Comparison of ENCODE assay signal across 8 mouse cellular contexts in the genomic region with DNA sequence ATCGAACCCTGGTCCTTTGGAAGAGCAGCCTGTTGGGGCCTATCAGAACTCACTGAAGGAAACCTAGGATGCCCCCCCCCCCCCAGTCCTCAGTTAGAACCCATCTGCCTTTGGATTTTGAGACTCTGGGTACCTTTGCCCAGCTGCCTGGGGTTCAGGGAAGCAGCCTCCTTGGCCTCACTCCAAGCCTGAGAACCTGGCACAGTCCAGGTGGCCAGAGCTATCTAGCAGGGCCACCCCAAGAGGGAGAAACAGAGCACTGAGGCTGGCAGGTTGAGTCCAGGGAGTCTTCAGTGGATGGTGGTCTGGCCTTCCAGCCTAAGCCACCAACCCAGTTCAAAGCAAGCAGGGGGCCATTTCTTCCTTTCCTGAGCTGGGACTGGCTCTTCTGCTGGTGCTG.
DNase-seq lines count a peak whose midpoint lies in the region; ATAC-seq and TF ChIP-seq lines count a peak whose summit lies in the region.
"Had no signal": no experiment of that assay in that cellular context is flagged by ENCODE, and none has a peak within 500 bp of the region (broad histone marks: within the 10 kb centered on the region; RNA-seq: fewer than 3 reads in every experiment).

No protein-coding gene starts in this region.

- H3K4me1 ChIP-seq in intestine, embryonic 15.5 days (replicated peaks), result peaks cover 49% of the 10 kb centered on the region
- peaks cover 45% of the 10 kb centered on the region for H3K4me1 ChIP-seq in intestine, embryonic 16.5 days (ENCODE audit: control insufficient read depth, insufficient read depth, low read length)
- peaks cover 64% of the 10 kb centered on the region for H3K4me1 ChIP-seq in forebrain, embryonic 13.5 days
- peaks cover 47% of the 10 kb centered on the region for H3K4me1 ChIP-seq in hindbrain, embryonic 16.5 days (ENCODE audit: control insufficient read depth, insufficient read depth, low read depth, low read length)
- H3K4me1 ChIP-seq in midbrain, postnatal 0 days (ENCODE audit: insufficient read depth, low read length), result peaks cover 27% of the 10 kb centered on the region

- TF ChIP-seq CTCF in midbrain, postnatal 0 days (IDR thresholded peaks at IDR 0.05), result no peak

- 100% methylated on average over 1 of the region's 1 CpGs for WGBS in intestine, embryonic 15.5 days
- 100% methylated on average over 1 of the region's 1 CpGs for WGBS in intestine, embryonic 16.5 days
- 86% methylated on average over 1 of the region's 1 CpGs for WGBS in forebrain, embryonic 13.5 days
- WGBS in hindbrain, embryonic 16.5 days, result 85% methylated on average over 1 of the region's 1 CpGs
- WGBS in midbrain, postnatal 0 days, result 94% methylated on average over 1 of the region's 1 CpGs

- no peak overlapping the region for H3K4me2 ChIP-seq in intestine, embryonic 15.5 days (replicated peaks)
- no peak overlapping the region for H3K4me2 ChIP-seq in intestine, embryonic 16.5 days (ENCODE audit: low read depth, low read length)
- no peak overlapping the region for H3K4me2 ChIP-seq in forebrain, embryonic 13.5 days
- H3K4me2 ChIP-seq in hindbrain, embryonic 16.5 days (ENCODE audit: low read length), result no peak overlapping the region
- H3K4me2 ChIP-seq in midbrain, postnatal 0 days (ENCODE audit: low read depth, low read length, poor library complexity, severe bottlenecking), result no peak overlapping the region

- no peak for ATAC-seq in intestine, embryonic 15.5 days
- no peak for ATAC-seq in intestine, embryonic 16.5 days
- ATAC-seq in forebrain, embryonic 13.5 days, result no peak
- ATAC-seq in hindbrain, embryonic 16.5 days, result no peak
- no peak for ATAC-seq in midbrain, postnatal 0 days (ENCODE audit: low FRiP score)

- H3K9ac ChIP-seq in intestine, embryonic 15.5 days, result no peak overlapping the region
- no peak overlapping the region for H3K9ac ChIP-seq in intestine, embryonic 16.5 days (ENCODE audit: low read depth, low read length)
- H3K9ac ChIP-seq in forebrain, embryonic 13.5 days, result peak overlapping the region; percentile 38; the same call in 1 of the 2 replicates
- peak overlapping the region; percentile 41; the same call in 1 of the 2 replicates for H3K9ac ChIP-seq in hindbrain, embryonic 16.5 days (ENCODE audit: low read depth, low read length)
- H3K9ac ChIP-seq in midbrain, postnatal 0 days (replicated peaks; ENCODE audit: low read length, poor library complexity, severe bottlenecking), result 0 out of 2 replicates have a peak overlapping the region, but pooled peaks have one; percentile 24

- H3K4me3 ChIP-seq in intestine, embryonic 15.5 days (replicated peaks), result no peak overlapping the region
- H3K4me3 ChIP-seq in intestine, embryonic 16.5 days (ENCODE audit: low read length), result no peak overlapping the region
- no peak overlapping the region for H3K4me3 ChIP-seq in forebrain, embryonic 13.5 days
- H3K4me3 ChIP-seq in hindbrain, embryonic 16.5 days (ENCODE audit: low read length), result no peak overlapping the region
- H3K4me3 ChIP-seq in midbrain, postnatal 0 days (ENCODE audit: low read depth, low read length), result no peak overlapping the region
- H3K4me3 ChIP-seq: megakaryocyte, embryonic 14.5 days had no signal

- peak overlapping the region; percentile 78 for H3K27ac ChIP-seq in intestine, embryonic 15.5 days
- H3K27ac ChIP-seq in intestine, embryonic 16.5 days (ENCODE audit: low read length), result no peak overlapping the region
- peak overlapping the region; percentile 100 for H3K27ac ChIP-seq in forebrain, embryonic 13.5 days
- H3K27ac ChIP-seq in hindbrain, embryonic 16.5 days (ENCODE audit: low read depth, low read length), result peak overlapping the region; percentile 99
- H3K27ac ChIP-seq in midbrain, postnatal 0 days (ENCODE audit: low read depth, low read length), result peak overlapping the region; percentile 99

- no peak for DNase-seq in midbrain, postnatal 0 days (ENCODE audit: low spot score)
- DNase-seq in gastrocnemius, postnatal 4 days (ENCODE audit: low spot score in 2 of 2), result no peak
- no peak for DNase-seq in ovary, postnatal 10 days (ENCODE audit: low spot score)

- no peaks in the 10 kb centered on the region for H3K36me3 ChIP-seq in intestine, embryonic 15.5 days
- H3K36me3 ChIP-seq in intestine, embryonic 16.5 days (ENCODE audit: control insufficient read depth, insufficient read depth, low read length), result no peaks in the 10 kb centered on the region
- H3K36me3 ChIP-seq in forebrain, embryonic 13.5 days (ENCODE audit: poor library complexity, severe bottlenecking), result no peaks in the 10 kb centered on the region
- no peaks in the 10 kb centered on the region for H3K36me3 ChIP-seq in hindbrain, embryonic 16.5 days (ENCODE audit: control insufficient read depth, insufficient read depth, low read length)
- no peaks in the 10 kb centered on the region for H3K36me3 ChIP-seq in midbrain, postnatal 0 days (ENCODE audit: insufficient read depth, low read length)

- no peaks in the 10 kb centered on the region for H3K9me3 ChIP-seq in intestine, embryonic 15.5 days
- H3K9me3 ChIP-seq in intestine, embryonic 16.5 days (ENCODE audit: control insufficient read depth, low read length), result 0 out of 2 replicates have a peak, but pooled peaks cover 3% of the 10 kb centered on the region
- no peaks in the 10 kb centered on the region for H3K9me3 ChIP-seq in forebrain, embryonic 13.5 days (replicated peaks)
- no peaks in the 10 kb centered on the region for H3K9me3 ChIP-seq in hindbrain, embryonic 16.5 days (ENCODE audit: control insufficient read depth, low read length)
- H3K9me3 ChIP-seq in midbrain, postnatal 0 days (ENCODE audit: low read length), result no peaks in the 10 kb centered on the region
- H3K9me3 ChIP-seq: megakaryocyte, embryonic 14.5 days had no signal

- H3K27me3 ChIP-seq in intestine, embryonic 15.5 days (replicated peaks), result no peaks in the 10 kb centered on the region
- H3K27me3 ChIP-seq in intestine, embryonic 16.5 days (replicated peaks; ENCODE audit: control insufficient read depth, insufficient read depth, low read length), result no peaks in the 10 kb centered on the region
- no peaks in the 10 kb centered on the region for H3K27me3 ChIP-seq in forebrain, embryonic 13.5 days
- H3K27me3 ChIP-seq in hindbrain, embryonic 16.5 days (replicated peaks; ENCODE audit: control insufficient read depth, insufficient read depth, low read length), result no peaks in the 10 kb centered on the region
- H3K27me3 ChIP-seq in midbrain, postnatal 0 days (ENCODE audit: insufficient read depth, low read length), result no peaks in the 10 kb centered on the region

Comparison
In these comparisons a context has a peak if more than half of its experiments do, and no peak if none do; other contexts are left out.
1. H3K9ac ChIP-seq: peak in forebrain, embryonic 13.5 days (single experiment), hindbrain, embryonic 16.5 days (single experiment) and midbrain, postnatal 0 days (single experiment); none in intestine, embryonic 15.5 days (single experiment) and intestine, embryonic 16.5 days (single experiment).